Mouse (Mus musculus) MEL (cell line): ENCODE data around the gene Nek3. TPM values are rescaled to one million over a fixed set of nuclear protein-coding genes. Genes with fewer than 3 reads are reported as not detected.

Experiments used
- DNase-seq: peaks from one replicate; pipeline ENCODE4 v3.0.0; 2011; ENCODE audit warnings: low read depth, low spot score
- H3K27ac ChIP-seq: 2 replicates; pipeline ENCODE4 v1.5.1; 2012; ENCODE audit warnings: low read depth, mild to moderate bottlenecking, control low read depth, low read length, moderate library complexity; ENCODE audit not compliant: control insufficient read depth
- H3K27me3 ChIP-seq, 2 experiments: fragments of 150-350 bp in 1 of 2; sonication (generic) in 1 of 2; 2 replicates each; pipeline ENCODE4 v1.6.1; 2012; ENCODE audit warnings: low read length in 2 of 2, mild to moderate bottlenecking in 2 of 2, improper control_type of control experiment in 1 of 2, moderate library complexity in 1 of 2; ENCODE audit not compliant: insufficient read depth in 2 of 2, control insufficient read depth in 1 of 2
- H3K36me3 ChIP-seq, 2 experiments: 2 replicates each; pipeline ENCODE4 v1.6.1; 2012 to 2014; ENCODE audit warnings: low read length in 2 of 2, improper control_type of control experiment in 1 of 2, inconsistent platforms in 1 of 2, mild to moderate bottlenecking in 1 of 2; ENCODE audit not compliant: insufficient read depth in 2 of 2, control insufficient read depth in 1 of 2
- H3K4me1 ChIP-seq, 2 experiments: fragments of 150-350 bp in 1 of 2; sonication (generic) in 1 of 2; 2 replicates each; pipeline ENCODE4 v1.6.1; 2012; ENCODE audit warnings: low read length in 2 of 2, improper control_type of control experiment in 1 of 2, mild to moderate bottlenecking in 1 of 2; ENCODE audit not compliant: insufficient read depth in 2 of 2, control insufficient read depth in 1 of 2
- H3K4me3 ChIP-seq, 2 experiments: fragments of 150-350 bp in 1 of 2; sonication (generic) in 1 of 2; 2 replicates each; pipeline ENCODE4 v1.5.1; 2012; ENCODE audit warnings: low read depth in 2 of 2, low read length in 2 of 2, mild to moderate bottlenecking in 2 of 2, moderate library complexity in 2 of 2, control low read depth in 1 of 2, improper control_type of control experiment in 1 of 2; ENCODE audit not compliant: control insufficient read depth in 1 of 2, insufficient read depth in 1 of 2
- H3K79me2 ChIP-seq: 2 replicates; pipeline ENCODE4 v1.6.1; 2012; ENCODE audit warnings: mild to moderate bottlenecking, low read length, moderate library complexity; ENCODE audit not compliant: control insufficient read depth, poor library complexity, insufficient read depth
- H3K9ac ChIP-seq: 2 replicates; pipeline ENCODE4 v1.6.1; 2012; ENCODE audit warnings: low read depth, mild to moderate bottlenecking, control low read depth, low read length, moderate library complexity; ENCODE audit not compliant: control insufficient read depth, poor library complexity, severe bottlenecking
- H3K9me3 ChIP-seq: fragments of 150-350 bp; sonication (generic); replicated peaks from 2 replicates; pipeline ENCODE4 v1.6.1; 2012; ENCODE audit warnings: mild to moderate bottlenecking, low read length, improper control_type of control experiment, moderate library complexity; ENCODE audit not compliant: insufficient read depth
- CTCF ChIP-seq, 3 experiments: IDR thresholded peaks in 2 of 3; conservative IDR thresholded peaks in 1 of 3; 2 replicates each; pipeline ENCODE4 v1.5.1; 2011 to 2012; ENCODE audit warnings: low read length in 3 of 3, low read depth in 2 of 3, mild to moderate bottlenecking in 2 of 3, improper control_type of control experiment in 1 of 3, inconsistent platforms in 1 of 3, mixed read lengths in 1 of 3, moderate library complexity in 1 of 3; ENCODE audit not compliant: control insufficient read depth in 1 of 3, insufficient read depth in 1 of 3, poor library complexity in 1 of 3, severe bottlenecking in 1 of 3
- E2F4 ChIP-seq: IDR thresholded peaks from 2 replicates; pipeline ENCODE4 v1.6.1; 2011; ENCODE audit warnings: low read depth, low read length, improper control_type of control experiment, borderline replicate concordance
- ELF1 ChIP-seq: IDR thresholded peaks from 2 replicates; pipeline ENCODE4 v1.6.1; 2014; ENCODE audit warnings: low read depth, mild to moderate bottlenecking, inconsistent platforms, low read length, improper control_type of control experiment, moderate library complexity
- ETS1 ChIP-seq: IDR thresholded peaks from 2 replicates; pipeline ENCODE4 v1.6.1; 2012; ENCODE audit warnings: low read depth, mild to moderate bottlenecking, inconsistent platforms, low read length, improper control_type of control experiment, moderate library complexity
- HCFC1 ChIP-seq: IDR thresholded peaks from 2 replicates; pipeline ENCODE4 v1.6.1; 2012; ENCODE audit warnings: low read depth, mild to moderate bottlenecking, inconsistent platforms, low read length, improper control_type of control experiment, moderate library complexity
- MXI1 ChIP-seq: IDR thresholded peaks from 2 replicates; pipeline ENCODE4 v1.6.1; 2011; ENCODE audit warnings: mild to moderate bottlenecking, low read depth, low read length, improper control_type of control experiment
- MYC ChIP-seq: IDR thresholded peaks from 2 replicates; pipeline ENCODE4 v1.6.1; 2011; ENCODE audit warnings: low read depth, mild to moderate bottlenecking, low read length, improper control_type of control experiment, moderate library complexity
- NRF1 ChIP-seq: IDR thresholded peaks from 2 replicates; pipeline ENCODE4 v1.6.1; 2014; ENCODE audit warnings: low read depth, mild to moderate bottlenecking, inconsistent platforms, low read length, improper control_type of control experiment, moderate library complexity; ENCODE audit not compliant: poor library complexity, insufficient read depth, severe bottlenecking
- POLR2A ChIP-seq, 2 experiments: IDR thresholded peaks; 2 replicates each; pipeline ENCODE4 v1.6.1; 2011 to 2012; ENCODE audit warnings: low read length in 2 of 2, mild to moderate bottlenecking in 2 of 2, control low read depth in 1 of 2, improper control_type of control experiment in 1 of 2, low read depth in 1 of 2, moderate library complexity in 1 of 2; ENCODE audit not compliant: control insufficient read depth in 1 of 2, insufficient read depth in 1 of 2, poor library complexity in 1 of 2
- RAD21 ChIP-seq: IDR thresholded peaks from 2 replicates; pipeline ENCODE4 v1.6.1; 2011; ENCODE audit warnings: mild to moderate bottlenecking, low read depth, low read length, improper control_type of control experiment
- RCOR1 ChIP-seq: IDR thresholded peaks from 2 replicates; pipeline ENCODE4 v1.6.1; 2012; ENCODE audit warnings: low read depth, mild to moderate bottlenecking, inconsistent platforms, low read length, improper control_type of control experiment
- TAL1 ChIP-seq: IDR thresholded peaks from 2 replicates; pipeline ENCODE4 v1.6.1; 2012; ENCODE audit warnings: mild to moderate bottlenecking, inconsistent platforms, low read length, moderate library complexity, mixed read lengths
- TBP ChIP-seq: IDR thresholded peaks from 2 replicates; pipeline ENCODE4 v1.8.0; 2011; ENCODE audit warnings: low read depth, low read length, improper control_type of control experiment
- TCF12 ChIP-seq: IDR thresholded peaks from 2 replicates; pipeline ENCODE4 v1.6.1; 2014; ENCODE audit warnings: low read depth, mild to moderate bottlenecking, inconsistent platforms, low read length, improper control_type of control experiment, moderate library complexity
- UBTF ChIP-seq: IDR thresholded peaks from 2 replicates; pipeline ENCODE4 v1.6.1; 2012; ENCODE audit warnings: low read depth, mild to moderate bottlenecking, inconsistent platforms, low read length, improper control_type of control experiment, moderate library complexity, borderline replicate concordance; ENCODE audit not compliant: insufficient read depth
- USF2 ChIP-seq, 2 experiments: IDR thresholded peaks; 2 replicates each; pipeline ENCODE4 v1.6.1; 2011 to 2012; ENCODE audit warnings: improper control_type of control experiment in 2 of 2, low read length in 2 of 2, borderline replicate concordance in 1 of 2, inconsistent platforms in 1 of 2, low read depth in 1 of 2, mild to moderate bottlenecking in 1 of 2; ENCODE audit not compliant: insufficient read depth in 1 of 2
- ZC3H11A ChIP-seq: IDR thresholded peaks from 2 replicates; pipeline ENCODE4 v1.6.1; 2012; ENCODE audit warnings: low read depth, mild to moderate bottlenecking, inconsistent platforms, low read length, improper control_type of control experiment
- ZKSCAN1 ChIP-seq: IDR thresholded peaks from 2 replicates; pipeline ENCODE4 v1.6.1; 2012; ENCODE audit warnings: low read depth, mild to moderate bottlenecking, inconsistent platforms, low read length, improper control_type of control experiment, moderate library complexity
- ZMIZ1 ChIP-seq: IDR thresholded peaks from 2 replicates; pipeline ENCODE4 v1.6.1; 2012; ENCODE audit warnings: low read depth, mild to moderate bottlenecking, inconsistent platforms, low read length, improper control_type of control experiment, moderate library complexity
- polyA plus RNA-seq, 2 experiments: library from polyadenylated mRNA; stranded (reverse) in 1 of 2; unstranded in 1 of 2; fragments of >175 nt in 1 of 2; fragments of >200 nt in 1 of 2; gene quantifications; 2 replicates each; pipeline versions ENCODE4 v1.2.1 to v1.2.4; 2012; ENCODE audit warnings: low replicate concordance in 2 of 2, low read depth in 1 of 2; ENCODE audit not compliant: insufficient read length in 2 of 2, insufficient read depth in 1 of 2, missing spikeins in 1 of 2
- total RNA-seq: library from RNA; depleted of rRNA; stranded (reverse); fragments of 300-350 nt; gene quantifications from 2 replicates; pipeline ENCODE4 v1.2.3, GENCODE M21; 2012; rRNA removed

Nek3 gene
- total and polyA plus RNA-seq, 3 experiments: 2.0 to 3.5 TPM; not detected in 1

DNA sequence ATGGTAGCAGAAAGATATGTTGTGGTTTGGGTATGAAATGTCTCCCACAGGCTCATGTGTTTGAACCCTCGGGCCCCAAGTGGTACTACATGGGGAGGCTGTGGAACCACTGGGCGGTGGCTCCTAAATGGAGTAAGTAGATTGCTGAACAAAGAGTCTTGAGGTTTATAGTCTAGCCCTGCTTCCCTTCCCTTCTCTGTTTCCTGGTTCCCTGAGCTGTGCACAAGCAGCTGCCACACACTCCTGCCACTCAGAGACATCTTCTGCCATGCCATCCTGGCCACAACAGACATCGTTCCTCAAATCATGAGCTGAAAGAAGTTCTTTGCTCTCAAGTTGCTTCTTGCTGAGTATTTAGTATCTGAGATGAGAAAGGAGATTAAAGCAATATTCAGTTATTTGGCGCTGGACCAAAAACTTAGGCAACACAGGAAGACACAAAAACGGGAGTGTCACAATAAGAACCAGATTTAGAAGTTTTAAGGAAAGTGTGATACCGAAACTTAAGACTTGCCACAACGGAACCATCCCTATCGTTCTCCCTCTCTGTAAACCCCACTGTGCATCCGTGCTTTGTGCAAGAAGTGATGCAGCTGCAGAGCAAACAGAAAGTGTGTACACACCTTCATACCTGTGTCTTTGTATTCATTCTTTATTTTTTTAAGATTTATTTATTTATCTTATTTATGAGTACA is 86.8 kb downstream of the Nek3 start:
- Histone ChIP-seq H3K4me1 (no peaks in the 10 kb centered on the region), H3K27me3 (no peaks in the 10 kb centered on the region; a peak in 1 of 4 replicates), H3K27ac (no peak overlapping the region), H3K4me3 (no peak overlapping the region), H3K79me2 (no peaks in the 10 kb centered on the region), H3K9me3 (no peaks in the 10 kb centered on the region), H3K36me3 (no peaks in the 10 kb centered on the region), H3K9ac (no peak overlapping the region)
- no peak for TF ChIP-seq UBTF
- no peak for TF ChIP-seq E2F4
- no peak for TF ChIP-seq TAL1
- no peak for TF ChIP-seq ETS1
- TF ChIP-seq TCF12: no peak
- TF ChIP-seq RAD21: no peak
- TF ChIP-seq ZC3H11A: no peak
- TF ChIP-seq ZKSCAN1: no peak
- no peak for TF ChIP-seq RCOR1
- TF ChIP-seq POLR2A (IDR thresholded peaks at IDR 0.05; ENCODE audit: control insufficient read depth in 1 of 2, insufficient read depth in 1 of 2, low read depth in 1 of 2, low read length in 2 of 2, poor library complexity in 1 of 2): no peak
- TF ChIP-seq ELF1: no peak
- TF ChIP-seq MYC: no peak
- no peak for TF ChIP-seq ZMIZ1
- no peak for TF ChIP-seq NRF1
- TF ChIP-seq HCFC1: no peak
- no peak for TF ChIP-seq USF2 (IDR thresholded peaks at IDR 0.05; ENCODE audit: borderline replicate concordance in 1 of 2, insufficient read depth in 1 of 2, low read depth in 1 of 2, low read length in 2 of 2)
- TF ChIP-seq MXI1: no peak
- no peak for TF ChIP-seq CTCF (IDR thresholded peaks at IDR 0.05 in 2 of 3, conservative IDR thresholded peaks at IDR 0.05 in 1 of 3; ENCODE audit: control insufficient read depth in 1 of 3, insufficient read depth in 1 of 3, low read depth in 2 of 3, low read length in 3 of 3, poor library complexity in 1 of 3, severe bottlenecking in 1 of 3)
- TF ChIP-seq TBP: no peak
- no peak for DNase-seq

Other genes with a start within 250 kb of the Nek3 start
- gene Defb15, start 233.7 kb downstream of the Nek3 start, total RNA-seq: not detected in 2 replicates
- gene Defb15, start 233.7 kb downstream of the Nek3 start, polyA plus RNA-seq: not detected
- not detected in 2 replicates for gene Defb35, start 228.1 kb downstream of the Nek3 start, total RNA-seq
- gene Defb35, start 228.1 kb downstream of the Nek3 start, polyA plus RNA-seq: not detected
- gene Defb13, start 219.7 kb downstream of the Nek3 start, total RNA-seq: not detected in 2 replicates
- gene Defb13, start 219.7 kb downstream of the Nek3 start, polyA plus RNA-seq: not detected
- gene Fam90a1a, start 207.7 kb downstream of the Nek3 start, total RNA-seq: not detected in 2 replicates
- gene Fam90a1a, start 207.7 kb downstream of the Nek3 start, polyA plus RNA-seq: not detected
- not detected in 2 replicates for gene Ccdc70, start 196.7 kb downstream of the Nek3 start, total RNA-seq
- not detected for gene Ccdc70, start 196.7 kb downstream of the Nek3 start, polyA plus RNA-seq
- gene Atp7b, start 106.1 kb downstream of the Nek3 start, total RNA-seq: 28.7 and 32.5 TPM in 2 replicates
- gene Atp7b, start 106.1 kb downstream of the Nek3 start, polyA plus RNA-seq: 10 to 100 TPM in 1 of 2 experiments, not detected in 1; 29.4 TPM
- gene Alg11, start 105.7 kb downstream of the Nek3 start, total RNA-seq: 18.6 and 22.2 TPM in 2 replicates
- gene Alg11, start 105.7 kb downstream of the Nek3 start, polyA plus RNA-seq: 10 to 100 TPM; 17.2 to 55.0 TPM
- gene Nek5, start 41.4 kb downstream of the Nek3 start, total RNA-seq: not detected in 2 replicates
- gene Nek5, start 41.4 kb downstream of the Nek3 start, polyA plus RNA-seq: under 1 TPM in 1 of 2 experiments, not detected in 1; 0.04 TPM
- 25.5 and 26.4 TPM in 2 replicates for gene Ckap2, start 19.4 kb upstream of the Nek3 start, total RNA-seq
- 10 to 100 TPM in 1 of 2 experiments, not detected in 1; 33.6 TPM for gene Ckap2, start 19.4 kb upstream of the Nek3 start, polyA plus RNA-seq
- 21.7 and 23.2 TPM in 2 replicates for gene Vps36, start 26.4 kb upstream of the Nek3 start, total RNA-seq
- gene Vps36, start 26.4 kb upstream of the Nek3 start, polyA plus RNA-seq: 10 to 100 TPM in 1 of 2 experiments, not detected in 1; 27.9 TPM
- gene Thsd1, start 60.9 kb upstream of the Nek3 start, total RNA-seq: not detected in 2 replicates
- gene Thsd1, start 60.9 kb upstream of the Nek3 start, polyA plus RNA-seq: under 1 TPM in 1 of 2 experiments, not detected in 1; 0.10 TPM
- not detected in 2 replicates for gene Tpte, start 117.0 kb upstream of the Nek3 start, total RNA-seq
- gene Tpte, start 117.0 kb upstream of the Nek3 start, polyA plus RNA-seq: not detected
- 16.0 and 21.7 TPM in 2 replicates for gene Slc25a15, start 232.2 kb upstream of the Nek3 start, total RNA-seq
- 10 to 100 TPM in 1 of 2 experiments, not detected in 1; 11.4 TPM for gene Slc25a15, start 232.2 kb upstream of the Nek3 start, polyA plus RNA-seq
- 39.9 and 41.0 TPM in 2 replicates for gene Mrps31, start 244.9 kb upstream of the Nek3 start, total RNA-seq
- 10 to 100 TPM in 1 of 2 experiments, not detected in 1; 34.0 TPM for gene Mrps31, start 244.9 kb upstream of the Nek3 start, polyA plus RNA-seq